Mouse (Mus musculus): Measurements from ENCODE around the gene Ccdc85b. TPM values are rescaled to one million over a fixed set of nuclear protein-coding genes. Genes with fewer than 3 reads are reported as not detected.
A peak's percentile ranks its signal among the peaks of the same experiment; 100 is the strongest.

Ccdc85b gene
- polyA plus RNA-seq, 1 experiment from 2014 or later, result 10.0 TPM

DNA sequence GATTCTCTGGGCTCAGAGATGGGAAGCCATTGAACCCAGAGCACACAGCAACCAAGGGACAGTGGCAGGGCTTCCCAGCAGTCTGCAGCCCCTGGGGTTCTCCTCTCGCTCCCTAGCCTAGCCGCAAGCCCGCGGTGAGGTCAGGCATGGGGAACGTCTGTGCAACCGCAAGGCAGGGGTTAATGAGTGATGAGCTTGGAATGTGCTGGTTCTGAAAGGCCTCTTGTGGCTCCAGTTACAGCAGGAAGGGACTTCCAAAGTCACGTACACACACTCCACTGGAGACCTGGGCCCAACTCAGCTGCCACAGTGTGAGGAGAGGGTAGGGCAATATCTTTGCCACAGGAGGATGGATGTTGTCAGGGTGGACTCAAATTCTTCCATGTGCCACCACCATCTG, 12.7 kb downstream of the Ccdc85b start:
- no peak overlapping the region for H3K27ac ChIP-seq (ENCODE audit: low read depth)
- no peak overlapping the region for H3K9ac ChIP-seq
- 0 out of 2 replicates have a peak, but pooled peaks cover 4% of the 10 kb centered on the region for H3K9me3 ChIP-seq (ENCODE audit: low read depth, low read length)
- H3K4me2 ChIP-seq, result no peak overlapping the region
- TF ChIP-seq CTCF (IDR thresholded peaks at IDR 0.05; ENCODE audit: low read depth), result no peak
- no peaks in the 10 kb centered on the region for H3K4me1 ChIP-seq (ENCODE audit: insufficient read depth)
- no peaks in the 10 kb centered on the region for H3K36me3 ChIP-seq (ENCODE audit: insufficient read depth)
- WGBS, result 21% methylated on average over 7 of the region's 7 CpGs
- H3K4me3 ChIP-seq (ENCODE audit: low read depth, low read length), result no peak overlapping the region
- DNase-seq (no peak), ATAC-seq (ENCODE audit: insufficient read depth) (no peak)
- peaks cover 35% of the 10 kb centered on the region for H3K27me3 ChIP-seq (ENCODE audit: insufficient read depth, low read length)

DNA sequence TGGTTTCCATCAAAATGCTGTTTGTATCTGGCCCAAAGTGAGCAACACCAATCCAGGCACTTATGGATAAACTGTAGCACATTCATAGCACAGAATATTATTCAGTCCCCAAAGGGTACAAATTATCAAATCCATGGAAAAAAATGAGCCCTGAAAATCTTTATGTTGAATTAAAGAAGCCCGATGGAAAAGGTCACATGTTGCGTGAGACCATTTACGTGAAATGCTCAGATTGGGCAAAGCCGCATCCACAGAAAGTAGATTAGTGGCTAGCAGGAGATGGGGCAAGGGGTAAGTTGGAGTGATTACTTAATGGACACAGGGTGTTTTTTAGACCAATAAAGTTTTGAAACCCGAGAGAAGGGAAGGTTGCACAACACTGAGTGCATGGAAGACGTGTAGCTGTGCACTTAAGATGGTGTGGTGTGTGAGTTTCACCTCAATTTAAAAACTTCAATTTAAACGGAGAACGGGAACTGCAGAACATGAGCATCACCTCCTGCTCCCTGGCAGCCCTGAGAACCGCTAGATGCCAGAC, 13.3 kb downstream of the Ccdc85b start:
- no peak for TF ChIP-seq CTCF (IDR thresholded peaks at IDR 0.05; ENCODE audit: low read depth)
- no peak overlapping the region for H3K4me2 ChIP-seq
- ATAC-seq (ENCODE audit: insufficient read depth) (no peak), DNase-seq (no peak)
- 0 out of 2 replicates have a peak, but pooled peaks cover 4% of the 10 kb centered on the region for H3K9me3 ChIP-seq (ENCODE audit: low read depth, low read length)
- H3K4me1 ChIP-seq (ENCODE audit: insufficient read depth), result no peaks in the 10 kb centered on the region
- WGBS, result 60% methylated on average over 9 of the region's 9 CpGs
- no peak overlapping the region for H3K4me3 ChIP-seq (ENCODE audit: low read depth, low read length)
- no peak overlapping the region for H3K9ac ChIP-seq
- H3K27ac ChIP-seq (ENCODE audit: low read depth), result no peak overlapping the region
- H3K27me3 ChIP-seq (ENCODE audit: insufficient read depth, low read length), result peaks cover 30% of the 10 kb centered on the region
- no peaks in the 10 kb centered on the region for H3K36me3 ChIP-seq (ENCODE audit: insufficient read depth)

DNA sequence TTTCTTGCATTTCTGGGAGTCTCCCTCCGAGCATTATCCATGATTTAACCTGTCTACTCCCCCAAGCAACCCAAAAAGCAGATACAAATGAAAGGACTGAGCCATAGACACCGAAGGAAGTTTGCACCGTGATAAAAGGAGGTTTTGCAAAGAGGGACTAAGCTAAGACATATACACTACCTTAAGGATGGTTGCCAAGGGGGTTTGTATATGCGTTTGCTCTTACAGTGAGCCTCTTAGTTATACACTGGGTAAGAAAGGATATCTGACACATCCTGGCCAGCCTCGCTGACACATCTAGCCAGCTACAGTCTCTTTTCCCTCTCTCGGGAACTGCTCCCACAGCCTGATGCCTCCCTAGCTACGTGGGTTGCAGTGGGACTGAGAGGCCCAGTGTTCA, 23.7 kb downstream of the Ccdc85b start:
- H3K9me3 ChIP-seq (ENCODE audit: low read depth, low read length), result no peaks in the 10 kb centered on the region
- peak overlapping the region; percentile 53; the same call in 1 of the 2 replicates for H3K9ac ChIP-seq
- H3K36me3 ChIP-seq (ENCODE audit: insufficient read depth), result no peaks in the 10 kb centered on the region
- TF ChIP-seq CTCF (IDR thresholded peaks at IDR 0.05; ENCODE audit: low read depth), result no peak
- 56% methylated on average over 7 of the region's 7 CpGs for WGBS
- H3K4me2 ChIP-seq, result peak overlapping the region; percentile 76
- H3K4me1 ChIP-seq (ENCODE audit: insufficient read depth), result peaks cover 9% of the 10 kb centered on the region
- DNase-seq, result no peak
- H3K27me3 ChIP-seq (ENCODE audit: insufficient read depth, low read length), result 0 out of 2 replicates have a peak, but pooled peaks cover 4% of the 10 kb centered on the region
- ATAC-seq (ENCODE audit: insufficient read depth), result no peak
- no peak overlapping the region for H3K4me3 ChIP-seq (ENCODE audit: low read depth, low read length)
- peak overlapping the region; percentile 88; the same call in 1 of the 2 replicates for H3K27ac ChIP-seq (ENCODE audit: low read depth)

DNA sequence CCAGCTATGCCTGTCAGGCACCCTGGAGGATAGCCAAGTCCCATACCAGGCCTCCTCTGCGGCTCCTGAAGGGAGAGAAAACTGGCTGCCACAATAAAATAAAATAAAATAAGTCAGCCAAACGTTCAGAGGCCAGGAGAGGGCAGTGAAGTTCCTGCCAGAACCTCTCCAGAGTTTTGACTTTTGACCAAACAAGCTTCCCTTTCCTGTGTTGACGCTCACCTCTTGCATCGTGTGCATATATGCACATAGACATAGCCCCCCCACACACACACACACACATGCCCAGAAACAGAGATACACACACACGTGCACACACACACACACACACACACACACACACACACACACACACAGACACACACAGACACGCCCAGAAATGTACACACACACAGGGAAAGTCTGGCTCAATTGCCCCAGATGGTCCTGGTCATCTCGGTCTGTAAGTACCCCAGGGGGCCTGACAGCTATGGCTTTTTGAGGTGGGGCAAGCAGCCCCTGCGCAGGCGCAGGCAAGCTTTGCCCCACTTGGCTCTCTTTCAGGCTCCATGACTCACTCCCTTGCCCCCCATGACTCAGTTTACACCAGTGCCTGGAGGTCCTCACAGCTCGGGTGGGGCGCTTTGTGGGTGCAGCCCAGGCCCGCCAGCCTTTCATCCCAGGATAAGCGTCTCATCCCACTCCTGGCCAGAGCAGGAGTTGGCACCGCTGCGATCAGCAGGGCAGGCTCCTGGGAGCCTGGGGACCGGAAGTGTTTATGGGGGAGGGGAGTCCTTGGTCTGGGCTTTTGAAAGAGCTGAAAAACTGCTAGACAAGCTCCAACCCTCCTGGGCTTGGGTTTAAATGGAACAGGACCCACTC, 24.5 kb downstream of the Ccdc85b start:
- Histone ChIP-seq H3K4me3 (ENCODE audit: low read depth, low read length) (peak overlapping the region; percentile 29), H3K9me3 (ENCODE audit: low read depth, low read length) (no peaks in the 10 kb centered on the region), H3K4me2 (peak overlapping the region; percentile 76), H3K27ac (ENCODE audit: low read depth) (peak overlapping the region; percentile 88), H3K27me3 (ENCODE audit: insufficient read depth, low read length) (0 out of 2 replicates have a peak, but pooled peaks cover 4% of the 10 kb centered on the region), H3K9ac (peak overlapping the region; percentile 53), H3K36me3 (ENCODE audit: insufficient read depth) (0 out of 2 replicates have a peak, but pooled peaks cover 2% of the 10 kb centered on the region), H3K4me1 (ENCODE audit: insufficient read depth) (peaks cover 9% of the 10 kb centered on the region)
- peak; percentile 59 for TF ChIP-seq CTCF (IDR thresholded peaks at IDR 0.05; ENCODE audit: low read depth)
- peak; percentile 78 for ATAC-seq (ENCODE audit: insufficient read depth)
- WGBS, result 8% methylated on average over 16 of the region's 16 CpGs
- peak; percentile 87 for DNase-seq

DNA sequence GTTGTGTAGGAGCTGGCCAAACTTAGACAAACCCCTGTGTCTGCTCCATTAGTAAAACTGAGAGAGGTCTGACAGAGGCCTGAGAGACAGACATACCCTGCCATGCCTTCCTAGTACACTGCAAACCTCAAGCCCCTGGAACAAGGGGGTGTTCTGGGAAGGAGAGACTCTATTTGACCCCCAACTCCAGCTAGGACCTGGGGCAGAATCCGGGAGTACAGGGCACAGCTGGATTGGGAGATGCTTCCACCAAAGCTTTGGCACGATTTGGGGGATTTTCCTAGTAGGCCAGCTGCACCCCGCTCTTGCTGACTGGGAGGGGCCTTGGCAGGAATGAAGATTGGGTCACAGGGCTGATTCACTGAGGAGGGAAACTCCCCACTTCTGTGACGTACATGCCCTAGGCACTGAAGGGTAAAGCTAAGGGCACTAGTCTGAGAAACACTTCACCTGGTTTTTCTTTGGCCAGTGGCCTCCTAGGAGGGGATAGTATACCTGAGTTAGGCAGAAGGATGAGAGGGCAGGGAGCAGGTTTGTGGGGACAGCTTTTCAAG, 25.7 kb downstream of the Ccdc85b start:
- peaks cover 6% of the 10 kb centered on the region for H3K36me3 ChIP-seq (ENCODE audit: insufficient read depth)
- H3K4me1 ChIP-seq (ENCODE audit: insufficient read depth), result peaks cover 9% of the 10 kb centered on the region
- no peak overlapping the region for H3K27ac ChIP-seq (ENCODE audit: low read depth)
- H3K4me2 ChIP-seq, result no peak overlapping the region
- no peak for ATAC-seq (ENCODE audit: insufficient read depth)
- no peak overlapping the region for H3K9ac ChIP-seq
- no peaks in the 10 kb centered on the region for H3K27me3 ChIP-seq (ENCODE audit: insufficient read depth, low read length)
- H3K9me3 ChIP-seq (ENCODE audit: low read depth, low read length), result no peaks in the 10 kb centered on the region
- DNase-seq, result no peak
- TF ChIP-seq CTCF (IDR thresholded peaks at IDR 0.05; ENCODE audit: low read depth), result no peak
- no peak overlapping the region for H3K4me3 ChIP-seq (ENCODE audit: low read depth, low read length)
- 73% methylated on average over 4 of the region's 4 CpGs for whole genome bisulfite sequencing

DNA sequence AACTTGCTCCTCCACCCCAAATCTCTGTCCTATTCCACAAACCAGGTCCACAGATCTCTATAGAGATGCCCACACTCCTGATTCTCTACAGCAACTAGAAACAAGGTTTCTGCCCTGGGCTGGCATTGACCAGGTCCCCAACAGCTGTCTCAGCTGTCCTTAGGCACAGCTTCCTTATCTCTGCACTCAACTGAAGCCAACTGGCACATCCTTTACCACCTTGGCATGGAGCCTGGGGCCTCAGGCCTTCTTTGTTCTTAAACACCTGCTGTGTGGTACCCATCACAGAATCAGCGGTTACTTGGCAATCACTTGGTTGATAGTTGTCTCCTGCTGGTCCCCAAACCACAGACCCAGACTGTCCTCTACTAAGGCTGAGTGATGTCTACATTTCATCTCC, 27.3 kb downstream of the Ccdc85b start:
- Histone ChIP-seq H3K4me3 (ENCODE audit: low read depth, low read length) (no peak overlapping the region), H3K36me3 (ENCODE audit: insufficient read depth) (peaks cover 20% of the 10 kb centered on the region), H3K9me3 (ENCODE audit: low read depth, low read length) (no peaks in the 10 kb centered on the region), H3K4me2 (no peak overlapping the region), H3K9ac (no peak overlapping the region), H3K27ac (ENCODE audit: low read depth) (no peak overlapping the region), H3K4me1 (ENCODE audit: insufficient read depth) (peaks cover 16% of the 10 kb centered on the region), H3K27me3 (ENCODE audit: insufficient read depth, low read length) (no peaks in the 10 kb centered on the region)
- TF ChIP-seq CTCF (IDR thresholded peaks at IDR 0.05; ENCODE audit: low read depth), result no peak
- 66% methylated on average over 1 of the region's 1 CpGs for WGBS
- DNase-seq, result no peak
- no peak for ATAC-seq (ENCODE audit: insufficient read depth)

DNA sequence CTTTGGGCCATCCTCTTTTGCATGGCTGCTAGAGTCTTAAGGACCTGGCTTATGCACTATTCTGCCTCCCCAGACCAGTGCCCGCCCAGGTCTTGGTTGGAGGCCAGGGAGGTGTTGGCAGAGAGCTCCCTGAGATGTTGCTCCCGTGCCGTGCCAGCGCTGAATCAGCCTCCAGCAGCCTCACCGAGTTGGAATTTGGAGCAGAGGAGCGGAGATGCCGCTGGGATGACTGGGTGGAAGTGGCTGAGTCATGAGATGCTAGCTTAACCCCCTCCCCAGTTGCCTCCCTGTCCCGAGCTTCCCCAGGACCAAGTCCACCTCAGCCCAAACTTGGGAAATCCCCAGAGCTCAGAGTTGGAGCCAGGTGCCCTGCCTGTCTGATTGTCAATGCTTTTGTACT, 27.9 kb downstream of the Ccdc85b start:
- Histone ChIP-seq H3K9ac (no peak overlapping the region), H3K36me3 (ENCODE audit: insufficient read depth) (peaks cover 20% of the 10 kb centered on the region), H3K4me2 (no peak overlapping the region), H3K9me3 (ENCODE audit: low read depth, low read length) (no peaks in the 10 kb centered on the region), H3K4me3 (ENCODE audit: low read depth, low read length) (no peak overlapping the region), H3K27me3 (ENCODE audit: insufficient read depth, low read length) (no peaks in the 10 kb centered on the region), H3K27ac (ENCODE audit: low read depth) (no peak overlapping the region), H3K4me1 (ENCODE audit: insufficient read depth) (peaks cover 16% of the 10 kb centered on the region)
- 60% methylated on average over 8 of the region's 8 CpGs for WGBS
- DNase-seq (no peak), ATAC-seq (ENCODE audit: insufficient read depth) (no peak)
- TF ChIP-seq CTCF (IDR thresholded peaks at IDR 0.05; ENCODE audit: low read depth), result no peak

All from lung, embryonic 14.5 days (tissue).